Mouse (Mus musculus): ENCODE results near the gene Mrps11. TPM values are rescaled to one million over a fixed set of nuclear protein-coding genes. Genes with fewer than 3 reads are reported as not detected.

Gene Mrps11
- polyA plus RNA-seq (2012; ENCODE audit: low replicate concordance): 64.6 and 78.4 TPM in 2 replicates

DNA sequence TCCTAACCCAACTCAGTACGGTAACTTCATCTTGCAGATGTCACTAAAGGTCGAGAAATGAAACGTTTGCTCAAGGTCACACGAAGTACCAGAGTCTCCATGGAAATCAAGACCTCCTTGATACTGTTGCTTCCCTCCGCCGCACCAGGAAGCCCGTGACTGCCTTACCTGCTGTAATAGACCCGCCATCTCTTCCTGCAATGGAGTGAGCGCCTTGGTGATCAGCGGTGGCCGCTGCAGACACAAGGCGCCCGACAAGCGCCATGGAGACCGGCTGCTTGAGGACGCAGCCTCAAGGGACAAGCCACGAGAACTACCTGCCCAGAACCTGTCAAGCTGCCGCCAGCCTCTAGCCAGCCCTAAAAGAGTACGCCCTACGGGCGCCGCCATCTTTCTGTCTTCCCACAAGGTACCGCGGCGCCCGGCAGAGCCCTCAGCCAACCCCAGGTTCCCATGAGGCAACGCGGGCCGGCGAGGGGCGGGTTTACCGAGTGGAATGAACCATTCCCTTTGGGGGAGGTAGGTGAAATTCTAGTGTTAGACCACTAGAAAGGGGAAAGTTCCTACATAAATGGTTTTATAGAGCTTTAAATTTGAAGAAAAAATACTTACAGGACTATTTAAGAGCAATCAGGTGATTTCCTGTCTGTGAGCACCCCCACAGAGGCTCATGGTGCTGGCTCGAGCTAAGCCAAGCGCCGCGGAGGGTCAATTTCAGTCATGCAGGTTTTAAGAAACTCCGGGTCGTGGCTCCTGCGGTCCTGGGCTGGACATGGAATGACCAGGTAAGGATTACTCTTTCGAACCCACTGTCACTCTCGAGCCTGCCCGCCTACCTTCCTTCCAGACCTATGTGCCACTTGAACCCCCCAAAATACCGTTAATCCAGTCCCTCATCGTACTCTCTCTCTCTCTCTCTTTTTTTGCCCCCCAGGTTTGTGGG, at the start of gene Mrps11, which contains the start of gene Mrpl46:
Gene Mrps11, plus strand, starts transcription at position 481 of the 943 bp plus-strand sequence.
Gene Mrpl46, minus strand, starts transcription at position 893 of the 943 bp plus-strand sequence.

GRCm38 (mm10) chr7:78737614-78738210, 45.2 kb upstream of the Mrps11 start, which contains the start of gene Ntrk3:
Gene Ntrk3 (minus strand): TSS chr7:78738012.

Other genes starting within 250 kb of the Mrps11 start
- gene Ntrk3, start 45.1 kb upstream of the Mrps11 start, polyA plus RNA-seq (2012; ENCODE audit: low replicate concordance): 0.49 TPM in 1 of 2 replicates, not detected in the other
- gene Mrpl46, start 412 bp downstream of the Mrps11 start, polyA plus RNA-seq (2012; ENCODE audit: low replicate concordance): 1.0 and 14.9 TPM in 2 replicates
- gene Det1, start 64.1 kb downstream of the Mrps11 start, polyA plus RNA-seq (2012; ENCODE audit: low replicate concordance): 3.8 and 16.1 TPM in 2 replicates
- 39.7 and 213 TPM in 2 replicates for gene Aen, start 112.7 kb downstream of the Mrps11 start, polyA plus RNA-seq (2012; ENCODE audit: low replicate concordance)
- gene Isg20, start 130.3 kb downstream of the Mrps11 start, polyA plus RNA-seq (2012; ENCODE audit: low replicate concordance): 80.9 and 104 TPM in 2 replicates

Data from leukemia stem cell, adult 10-12 weeks (primary cell).